Mouse (Mus musculus) MEL (cell line): ENCODE data around the gene Dram1. TPM values are rescaled to one million over a fixed set of nuclear protein-coding genes. Genes with fewer than 3 reads are reported as not detected.
A peak's percentile ranks its signal among the peaks of the same experiment; 100 is the strongest.

Experiments used
- DNase-seq: peaks from one replicate; pipeline ENCODE4 v3.0.0; 2011; ENCODE audit warnings: low read depth, low spot score
- H3K27ac ChIP-seq: 2 replicates; pipeline ENCODE4 v1.5.1; 2012; ENCODE audit warnings: low read depth, mild to moderate bottlenecking, control low read depth, low read length, moderate library complexity; ENCODE audit not compliant: control insufficient read depth
- H3K27me3 ChIP-seq, 2 experiments: fragments of 150-350 bp in 1 of 2; sonication (generic) in 1 of 2; 2 replicates each; pipeline ENCODE4 v1.6.1; 2012; ENCODE audit warnings: low read length in 2 of 2, mild to moderate bottlenecking in 2 of 2, improper control_type of control experiment in 1 of 2, moderate library complexity in 1 of 2; ENCODE audit not compliant: insufficient read depth in 2 of 2, control insufficient read depth in 1 of 2
- H3K36me3 ChIP-seq, 2 experiments: 2 replicates each; pipeline ENCODE4 v1.6.1; 2012 to 2014; ENCODE audit warnings: low read length in 2 of 2, improper control_type of control experiment in 1 of 2, inconsistent platforms in 1 of 2, mild to moderate bottlenecking in 1 of 2; ENCODE audit not compliant: insufficient read depth in 2 of 2, control insufficient read depth in 1 of 2
- H3K4me1 ChIP-seq, 2 experiments: fragments of 150-350 bp in 1 of 2; sonication (generic) in 1 of 2; 2 replicates each; pipeline ENCODE4 v1.6.1; 2012; ENCODE audit warnings: low read length in 2 of 2, improper control_type of control experiment in 1 of 2, mild to moderate bottlenecking in 1 of 2; ENCODE audit not compliant: insufficient read depth in 2 of 2, control insufficient read depth in 1 of 2
- H3K4me3 ChIP-seq, 2 experiments: fragments of 150-350 bp in 1 of 2; sonication (generic) in 1 of 2; 2 replicates each; pipeline ENCODE4 v1.5.1; 2012; ENCODE audit warnings: low read depth in 2 of 2, low read length in 2 of 2, mild to moderate bottlenecking in 2 of 2, moderate library complexity in 2 of 2, control low read depth in 1 of 2, improper control_type of control experiment in 1 of 2; ENCODE audit not compliant: control insufficient read depth in 1 of 2, insufficient read depth in 1 of 2
- H3K79me2 ChIP-seq: 2 replicates; pipeline ENCODE4 v1.6.1; 2012; ENCODE audit warnings: mild to moderate bottlenecking, low read length, moderate library complexity; ENCODE audit not compliant: control insufficient read depth, poor library complexity, insufficient read depth
- H3K9ac ChIP-seq: 2 replicates; pipeline ENCODE4 v1.6.1; 2012; ENCODE audit warnings: low read depth, mild to moderate bottlenecking, control low read depth, low read length, moderate library complexity; ENCODE audit not compliant: control insufficient read depth, poor library complexity, severe bottlenecking
- H3K9me3 ChIP-seq: fragments of 150-350 bp; sonication (generic); replicated peaks from 2 replicates; pipeline ENCODE4 v1.6.1; 2012; ENCODE audit warnings: mild to moderate bottlenecking, low read length, improper control_type of control experiment, moderate library complexity; ENCODE audit not compliant: insufficient read depth
- CHD1 ChIP-seq: IDR thresholded peaks from 2 replicates; pipeline ENCODE4 v1.6.1; 2012; ENCODE audit warnings: low read depth, mild to moderate bottlenecking, inconsistent platforms, low read length, improper control_type of control experiment
- CTCF ChIP-seq, 3 experiments: IDR thresholded peaks in 2 of 3; conservative IDR thresholded peaks in 1 of 3; 2 replicates each; pipeline ENCODE4 v1.5.1; 2011 to 2012; ENCODE audit warnings: low read length in 3 of 3, low read depth in 2 of 3, mild to moderate bottlenecking in 2 of 3, improper control_type of control experiment in 1 of 3, inconsistent platforms in 1 of 3, mixed read lengths in 1 of 3, moderate library complexity in 1 of 3; ENCODE audit not compliant: control insufficient read depth in 1 of 3, insufficient read depth in 1 of 3, poor library complexity in 1 of 3, severe bottlenecking in 1 of 3
- ELF1 ChIP-seq: IDR thresholded peaks from 2 replicates; pipeline ENCODE4 v1.6.1; 2014; ENCODE audit warnings: low read depth, mild to moderate bottlenecking, inconsistent platforms, low read length, improper control_type of control experiment, moderate library complexity
- GATA1 ChIP-seq: IDR thresholded peaks from 2 replicates; pipeline ENCODE4 v1.6.1; 2011; ENCODE audit warnings: low read depth, low read length, improper control_type of control experiment
- HCFC1 ChIP-seq: IDR thresholded peaks from 2 replicates; pipeline ENCODE4 v1.6.1; 2012; ENCODE audit warnings: low read depth, mild to moderate bottlenecking, inconsistent platforms, low read length, improper control_type of control experiment, moderate library complexity
- JUND ChIP-seq: IDR thresholded peaks from 2 replicates; pipeline ENCODE4 v1.6.1; 2011; ENCODE audit warnings: low read depth, mild to moderate bottlenecking, improper control_type of control experiment, low read length
- KAT2A ChIP-seq: conservative IDR thresholded peaks from 2 replicates; pipeline ENCODE4 v1.6.1; 2012; ENCODE audit warnings: low read depth, low read length, improper control_type of control experiment, inconsistent platforms
- MAZ ChIP-seq: IDR thresholded peaks from 2 replicates; pipeline ENCODE4 v1.6.1; 2012; ENCODE audit warnings: low read depth, mild to moderate bottlenecking, inconsistent platforms, low read length, improper control_type of control experiment
- MEF2A ChIP-seq: IDR thresholded peaks from 2 replicates; pipeline ENCODE4 v1.6.1; 2014; ENCODE audit warnings: low read depth, mild to moderate bottlenecking, inconsistent platforms, low read length, improper control_type of control experiment; ENCODE audit not compliant: poor library complexity, insufficient replicate concordance, severe bottlenecking; ENCODE audit errors: extremely low read depth
- MXI1 ChIP-seq: IDR thresholded peaks from 2 replicates; pipeline ENCODE4 v1.6.1; 2011; ENCODE audit warnings: mild to moderate bottlenecking, low read depth, low read length, improper control_type of control experiment
- MYB ChIP-seq: IDR thresholded peaks from 2 replicates; pipeline ENCODE4 v1.6.1; 2011; ENCODE audit warnings: mild to moderate bottlenecking, low read depth, low read length, improper control_type of control experiment
- MYC ChIP-seq: IDR thresholded peaks from 2 replicates; pipeline ENCODE4 v1.6.1; 2011; ENCODE audit warnings: low read depth, mild to moderate bottlenecking, low read length, improper control_type of control experiment, moderate library complexity
- NELFE ChIP-seq: IDR thresholded peaks from 2 replicates; pipeline ENCODE4 v1.6.1; 2011; ENCODE audit warnings: low read depth, low read length, improper control_type of control experiment
- POLR2AphosphoS2 ChIP-seq: IDR thresholded peaks from 2 replicates; pipeline ENCODE4 v1.6.1; 2011; ENCODE audit warnings: low read length, improper control_type of control experiment
- RCOR1 ChIP-seq: IDR thresholded peaks from 2 replicates; pipeline ENCODE4 v1.6.1; 2012; ENCODE audit warnings: low read depth, mild to moderate bottlenecking, inconsistent platforms, low read length, improper control_type of control experiment
- SIN3A ChIP-seq: IDR thresholded peaks from 2 replicates; pipeline ENCODE4 v1.6.1; 2012; ENCODE audit warnings: low read length, improper control_type of control experiment, inconsistent platforms
- SMC3 ChIP-seq: IDR thresholded peaks from 2 replicates; pipeline ENCODE4 v1.6.1; 2011; ENCODE audit warnings: low read depth, low read length, improper control_type of control experiment
- TBP ChIP-seq: IDR thresholded peaks from 2 replicates; pipeline ENCODE4 v1.8.0; 2011; ENCODE audit warnings: low read depth, low read length, improper control_type of control experiment
- TCF12 ChIP-seq: IDR thresholded peaks from 2 replicates; pipeline ENCODE4 v1.6.1; 2014; ENCODE audit warnings: low read depth, mild to moderate bottlenecking, inconsistent platforms, low read length, improper control_type of control experiment, moderate library complexity
- UBTF ChIP-seq: IDR thresholded peaks from 2 replicates; pipeline ENCODE4 v1.6.1; 2012; ENCODE audit warnings: low read depth, mild to moderate bottlenecking, inconsistent platforms, low read length, improper control_type of control experiment, moderate library complexity, borderline replicate concordance; ENCODE audit not compliant: insufficient read depth
- USF2 ChIP-seq, 2 experiments: IDR thresholded peaks; 2 replicates each; pipeline ENCODE4 v1.6.1; 2011 to 2012; ENCODE audit warnings: improper control_type of control experiment in 2 of 2, low read length in 2 of 2, borderline replicate concordance in 1 of 2, inconsistent platforms in 1 of 2, low read depth in 1 of 2, mild to moderate bottlenecking in 1 of 2; ENCODE audit not compliant: insufficient read depth in 1 of 2
- ZC3H11A ChIP-seq: IDR thresholded peaks from 2 replicates; pipeline ENCODE4 v1.6.1; 2012; ENCODE audit warnings: low read depth, mild to moderate bottlenecking, inconsistent platforms, low read length, improper control_type of control experiment
- ZKSCAN1 ChIP-seq: IDR thresholded peaks from 2 replicates; pipeline ENCODE4 v1.6.1; 2012; ENCODE audit warnings: low read depth, mild to moderate bottlenecking, inconsistent platforms, low read length, improper control_type of control experiment, moderate library complexity
- ZMIZ1 ChIP-seq: IDR thresholded peaks from 2 replicates; pipeline ENCODE4 v1.6.1; 2012; ENCODE audit warnings: low read depth, mild to moderate bottlenecking, inconsistent platforms, low read length, improper control_type of control experiment, moderate library complexity
- polyA plus RNA-seq, 2 experiments: library from polyadenylated mRNA; stranded (reverse) in 1 of 2; unstranded in 1 of 2; fragments of >175 nt in 1 of 2; fragments of >200 nt in 1 of 2; gene quantifications; 2 replicates each; pipeline versions ENCODE4 v1.2.1 to v1.2.4; 2012; ENCODE audit warnings: low replicate concordance in 2 of 2, low read depth in 1 of 2; ENCODE audit not compliant: insufficient read length in 2 of 2, insufficient read depth in 1 of 2, missing spikeins in 1 of 2
- total RNA-seq: library from RNA; depleted of rRNA; stranded (reverse); fragments of 300-350 nt; gene quantifications from 2 replicates; pipeline ENCODE4 v1.2.3, GENCODE M21; 2012

Dram1 gene
- total and polyA plus RNA-seq, 3 experiments, result 0.17 TPM; not detected in 2

DNA sequence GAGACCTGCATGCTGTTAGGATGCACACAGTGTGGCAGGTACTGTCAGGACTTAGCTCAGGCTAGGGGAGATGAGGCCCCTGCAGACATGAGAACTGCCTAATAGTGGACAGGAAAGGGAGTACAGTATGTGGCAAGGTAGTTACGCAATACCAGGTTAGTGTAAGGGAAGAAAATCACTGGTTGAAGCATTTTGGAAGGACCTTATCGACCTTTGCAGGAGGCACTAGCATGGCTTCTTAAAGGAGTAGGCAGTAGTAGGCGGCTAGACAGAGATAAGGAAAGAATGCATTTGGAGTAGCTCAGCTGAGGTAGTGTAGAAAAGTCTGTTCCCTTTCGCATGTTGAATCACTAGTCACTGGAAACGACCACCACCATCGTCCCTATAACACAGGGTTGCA lies 6.9 kb upstream of the Dram1 start (continued):
- TF ChIP-seq ZC3H11A (no peak), CHD1 (no peak), HCFC1 (no peak), TBP (no peak), JUND (no peak), ZMIZ1 (no peak), SIN3A (peak; percentile 85), MEF2A (no peak), ELF1 (no peak), UBTF (no peak), MAZ (no peak), ZKSCAN1 (peak; percentile 56; the same call in 1 of the 2 replicates), KAT2A (no peak), POLR2AphosphoS2 (no peak), MXI1 (0 out of 2 replicates have a peak, but pooled peaks have one; percentile 52), SMC3 (no peak), NELFE (no peak), TCF12 (peak; percentile 86)
- TF ChIP-seq, all 39 proteins: peak for 12

DNA sequence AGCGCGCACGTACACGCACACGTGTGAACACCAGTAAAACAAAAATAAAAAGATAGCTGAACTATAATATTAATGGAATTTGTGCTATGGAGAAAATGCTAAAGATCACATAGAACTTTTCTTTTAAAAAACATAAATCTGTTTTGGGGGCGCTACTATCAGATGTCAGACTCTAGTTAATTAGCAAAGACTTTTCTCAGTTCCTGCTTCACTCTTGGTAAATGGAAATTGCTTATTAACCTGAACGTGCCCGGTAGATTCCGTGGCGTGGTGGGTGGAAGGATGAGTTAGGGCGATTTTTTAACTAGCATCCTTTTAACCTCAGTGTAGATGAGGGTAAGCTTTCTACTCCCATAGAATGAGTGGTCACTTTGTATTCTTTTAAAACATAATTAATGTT lies 6.4 kb upstream of the Dram1 start:
- H3K9me3 ChIP-seq, result no peaks in the 10 kb centered on the region
- peaks cover 55% of the 10 kb centered on the region for H3K79me2 ChIP-seq
- no peak overlapping the region for H3K27ac ChIP-seq
- no peak overlapping the region for H3K4me3 ChIP-seq
- H3K9ac ChIP-seq, result no peak overlapping the region
- peaks cover 13 to 59% of the 10 kb centered on the region in 2 experiments for H3K4me1 ChIP-seq
- DNase-seq, result no peak
- TF ChIP-seq ZKSCAN1 (no peak), SMC3 (no peak), MYC (no peak), CHD1 (no peak), RCOR1 (no peak)
- no peaks in the 10 kb centered on the region for H3K27me3 ChIP-seq
- peaks cover 0 to 56% of the 10 kb centered on the region in 2 experiments; a peak in 2 of 4 replicates for H3K36me3 ChIP-seq

DNA sequence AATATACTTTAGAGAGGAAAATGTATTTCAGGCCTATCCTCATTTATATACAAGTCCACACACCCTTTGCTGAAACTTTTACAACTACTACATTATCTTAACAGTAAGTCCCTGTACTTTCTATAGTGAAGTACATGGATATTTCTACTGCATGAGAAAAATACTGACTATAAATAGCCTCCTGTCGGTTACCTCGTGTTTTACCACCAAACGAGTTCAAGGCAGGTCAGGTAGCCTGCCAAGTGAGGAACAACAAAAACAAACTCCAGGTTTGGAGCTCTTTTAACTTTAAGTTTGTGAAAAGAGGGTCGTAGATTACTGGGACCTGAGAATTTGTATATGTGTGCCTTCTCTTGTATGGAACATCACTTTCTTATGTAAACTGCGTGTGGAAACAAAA lies 5.2 kb upstream of the Dram1 start:
- peaks cover 0 to 46% of the 10 kb centered on the region in 2 experiments; a peak in 2 of 4 replicates for H3K36me3 ChIP-seq
- no peak overlapping the region for H3K9ac ChIP-seq
- no peaks in the 10 kb centered on the region for H3K27me3 ChIP-seq
- no peak overlapping the region for H3K27ac ChIP-seq
- DNase-seq, result no peak
- no peak for TF ChIP-seq CHD1
- no peak for TF ChIP-seq MYB
- no peak for TF ChIP-seq UBTF
- no peak for TF ChIP-seq ELF1
- no peak for TF ChIP-seq ZC3H11A
- no peak for TF ChIP-seq JUND
- TF ChIP-seq USF2 (IDR thresholded peaks at IDR 0.05; ENCODE audit: borderline replicate concordance in 1 of 2, insufficient read depth in 1 of 2, low read depth in 1 of 2, low read length in 2 of 2), result no peak
- TF ChIP-seq CTCF (IDR thresholded peaks at IDR 0.05 in 2 of 3, conservative IDR thresholded peaks at IDR 0.05 in 1 of 3; ENCODE audit: control insufficient read depth in 1 of 3, insufficient read depth in 1 of 3, low read depth in 2 of 3, low read length in 3 of 3, poor library complexity in 1 of 3, severe bottlenecking in 1 of 3), result no peak
- no peak for TF ChIP-seq SMC3
- TF ChIP-seq GATA1, result no peak
- no peak for TF ChIP-seq MEF2A
- no peak for TF ChIP-seq MYC
- TF ChIP-seq RCOR1, result no peak
- TF ChIP-seq, all 39 proteins: peak for 0
- peaks cover 56% of the 10 kb centered on the region for H3K79me2 ChIP-seq
- no peak overlapping the region for H3K4me3 ChIP-seq
- no peaks in the 10 kb centered on the region for H3K9me3 ChIP-seq
- H3K4me1 ChIP-seq, result peaks cover 8 to 49% of the 10 kb centered on the region in 2 experiments
